Mouse (Mus musculus) forebrain, embryonic 14.5 days (tissue): Measurements from ENCODE around the gene Cox6a2. TPM values are rescaled to one million over a fixed set of nuclear protein-coding genes. Genes with fewer than 3 reads are reported as not detected.
"Not testable (repeated sequence)": the region's sequence is repeated elsewhere in the genome, so short reads cannot be mapped to it uniquely, and the experiment has no call there.

ENCODE experiments used
- ATAC-seq: fragments of 200-750 bp; cut with Nextera tagmentation; 2 replicates; pipeline ENCODE4 v1.8.0; 2017; ENCODE audit warnings: mild to moderate bottlenecking, moderate library complexity
- DNase-seq: peaks from one replicate; pipeline ENCODE4 v3.0.0-alpha.2; 2015; ENCODE audit warnings: low spot score
- H3K27ac ChIP-seq: fragments of 300-500 bp; sonication (generic); 2 replicates; pipeline ENCODE4 v1.5.1; 2014; ENCODE audit warnings: low read depth, mild to moderate bottlenecking, control low read depth, low read length, moderate library complexity
- H3K27me3 ChIP-seq: fragments of 300-500 bp; sonication (generic); replicated peaks from 2 replicates; pipeline ENCODE4 v1.6.1; 2014; ENCODE audit warnings: low read length, control low read depth, mixed read lengths; ENCODE audit not compliant: control insufficient read depth, insufficient read depth
- H3K36me3 ChIP-seq: fragments of 300-500 bp; sonication (generic); 2 replicates; pipeline ENCODE4 v1.6.1; 2014; ENCODE audit warnings: low read length, control low read depth; ENCODE audit not compliant: control insufficient read depth, insufficient read depth
- H3K4me1 ChIP-seq: fragments of 300-500 bp; sonication (generic); 2 replicates; pipeline ENCODE4 v1.6.1; 2014; ENCODE audit warnings: antibody characterized with exemption, low read length, control low read depth; ENCODE audit not compliant: control insufficient read depth, insufficient read depth
- H3K4me2 ChIP-seq: fragments of 300-500 bp; sonication (generic); 2 replicates; pipeline ENCODE4 v1.6.1; 2014; ENCODE audit warnings: mild to moderate bottlenecking, control low read depth, low read length
- H3K4me3 ChIP-seq: fragments of 300-500 bp; sonication (generic); 2 replicates; pipeline ENCODE4 v1.5.1; 2014; ENCODE audit warnings: low read depth, low read length, control low read depth
- H3K9ac ChIP-seq: fragments of 300-500 bp; sonication (generic); 2 replicates; pipeline ENCODE4 v1.6.1; 2014; ENCODE audit warnings: mild to moderate bottlenecking, low read length, control low read depth, moderate library complexity
- H3K9me3 ChIP-seq: fragments of 300-500 bp; sonication (generic); replicated peaks from 2 replicates; pipeline ENCODE4 v1.6.1; 2016; ENCODE audit warnings: low read length, control low read depth, mixed read lengths; ENCODE audit not compliant: control insufficient read depth
- WGBS: fragments of 180-500 bp; shearing (Covaris S2); extraction: QIAGEN DNeasy Blood & Tissue Kit; methylation state at CpG from one replicate; pipeline ENCODE4 v1.1.7; 2014; 5-methylcytosine and 5-hydroxymethylcytosine counted together
- polyA plus RNA-seq: library from polyadenylated mRNA; unstranded; fragments of >200 nt; fragmentation: Nextera tagmentation; extraction: Ambion mirVana; gene quantifications from 2 replicates; pipeline ENCODE4 v1.2.1, GENCODE M21; 2014

Gene Cox6a2
- polyA plus RNA-seq, 1 experiment from 2014 or later: 0.27 TPM

DNA sequence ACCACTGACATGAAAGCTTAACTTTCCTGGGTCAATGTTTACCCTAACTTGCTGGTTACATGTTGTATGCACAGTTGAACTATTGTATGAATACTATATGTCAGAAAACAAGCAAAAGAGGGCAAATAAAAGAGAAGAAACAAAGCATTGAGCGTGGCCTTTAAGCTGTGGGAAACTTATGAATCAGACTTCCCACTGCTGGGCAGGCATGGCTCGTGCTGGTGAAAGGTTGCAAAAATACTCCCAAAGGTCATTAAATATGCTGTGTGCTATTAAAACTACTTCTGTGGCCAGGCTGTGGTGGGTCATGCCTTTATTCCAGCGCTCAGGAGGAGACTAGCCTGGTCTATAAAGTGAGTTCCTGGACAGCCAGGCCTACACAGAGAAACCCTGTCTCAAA lies 36.2 kb downstream of the Cox6a2 start:
- H3K27ac ChIP-seq: no peak overlapping the region
- H3K4me2 ChIP-seq: no peak overlapping the region
- H3K9ac ChIP-seq: no peak overlapping the region
- no peak overlapping the region for H3K4me3 ChIP-seq
- H3K27me3 ChIP-seq: no peaks in the 10 kb centered on the region
- DNase-seq (no peak), ATAC-seq (no peak)
- no peaks in the 10 kb centered on the region for H3K4me1 ChIP-seq
- WGBS: 71% methylated on average over 3 of the region's 3 CpGs
- H3K36me3 ChIP-seq: no peaks in the 10 kb centered on the region
- H3K9me3 ChIP-seq: no peaks in the 10 kb centered on the region

DNA sequence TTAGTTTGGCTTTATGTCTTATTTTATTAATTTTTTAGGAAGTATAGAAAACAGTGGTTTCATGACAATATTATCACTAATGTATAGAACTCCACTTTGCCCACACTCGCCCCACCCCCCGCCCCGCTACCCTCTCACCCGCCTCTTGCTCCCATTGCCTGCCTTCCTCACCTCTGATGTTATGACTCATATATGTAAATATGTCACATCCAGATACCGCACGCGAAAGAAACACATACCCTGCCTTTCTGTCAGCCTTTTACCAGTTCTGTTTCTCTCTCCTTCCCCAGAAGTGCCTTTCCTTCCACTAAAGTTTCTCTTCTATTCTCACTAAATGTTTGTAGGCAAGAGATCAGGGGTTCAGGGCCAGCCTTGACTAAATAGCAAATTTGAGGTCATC lies 39.8 kb downstream of the Cox6a2 start:
- Histone ChIP-seq H3K4me1 (no peaks in the 10 kb centered on the region), H3K27ac (no peak overlapping the region), H3K27me3 (no peaks in the 10 kb centered on the region), H3K9ac (no peak overlapping the region), H3K4me3 (no peak overlapping the region), H3K4me2 (no peak overlapping the region), H3K9me3 (no peaks in the 10 kb centered on the region), H3K36me3 (no peaks in the 10 kb centered on the region)
- 94% methylated on average over 7 of the region's 7 CpGs for WGBS
- DNase-seq (no peak), ATAC-seq (no peak)

DNA sequence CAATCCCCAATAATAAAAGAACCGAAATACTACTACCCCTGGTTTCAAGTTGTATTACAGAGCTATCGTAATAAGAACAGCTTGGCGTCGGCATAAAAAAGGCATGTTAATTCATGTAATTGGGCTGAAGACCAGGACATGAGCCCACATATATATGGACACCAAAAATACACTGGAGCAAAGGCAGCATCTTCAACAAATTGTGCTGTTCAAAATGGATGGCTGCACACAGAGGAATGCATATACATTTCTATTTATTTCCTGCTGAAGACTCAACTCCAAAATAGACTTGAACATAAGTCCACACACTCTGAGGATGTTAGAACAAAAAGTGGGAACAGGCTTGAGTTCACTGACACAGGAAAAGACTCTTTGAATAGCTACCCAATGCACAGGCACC lies 42.2 kb downstream of the Cox6a2 start:
- H3K27me3 ChIP-seq: no peaks in the 10 kb centered on the region
- H3K9ac ChIP-seq: no peak overlapping the region
- H3K27ac ChIP-seq: no peak overlapping the region
- ATAC-seq (no peak), DNase-seq (no peak)
- WGBS: 96% methylated on average over 4 of the region's 4 CpGs
- no peaks in the 10 kb centered on the region for H3K4me1 ChIP-seq
- no peak overlapping the region for H3K4me3 ChIP-seq
- H3K9me3 ChIP-seq: no peaks in the 10 kb centered on the region
- no peaks in the 10 kb centered on the region for H3K36me3 ChIP-seq
- H3K4me2 ChIP-seq: no peak overlapping the region

DNA sequence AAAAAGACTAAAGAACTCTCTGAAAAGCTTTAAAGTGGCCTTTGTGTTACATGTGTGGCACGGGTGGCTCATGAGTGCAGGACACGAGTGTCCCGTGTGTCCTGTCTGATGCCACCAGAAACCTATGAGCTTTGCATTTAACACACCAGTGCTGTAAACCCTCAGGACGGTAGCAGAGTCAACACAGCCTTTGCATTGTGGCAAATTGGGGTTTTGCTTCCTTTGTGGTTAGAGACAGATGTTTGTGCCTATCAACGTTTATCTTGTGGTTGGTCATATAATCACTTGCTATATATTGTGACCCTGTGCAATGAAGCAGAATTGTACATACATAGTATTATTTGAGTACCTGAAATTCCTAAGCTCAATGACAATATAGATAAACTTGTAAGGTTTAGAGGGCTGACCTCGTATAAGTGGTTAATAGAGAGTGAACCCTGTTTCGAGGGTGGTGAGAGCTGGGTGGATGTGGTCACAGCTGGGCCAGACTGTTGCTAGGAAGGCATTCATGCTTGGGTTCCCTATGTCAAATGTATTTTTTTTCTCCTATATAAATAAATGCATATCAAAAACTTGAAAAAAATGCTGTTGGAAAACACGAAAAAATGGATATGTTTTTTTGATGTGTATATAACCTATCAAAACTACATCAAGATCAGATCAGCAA lies 47.4 kb downstream of the Cox6a2 start:
- DNase-seq, H3K9ac ChIP-seq, H3K27ac ChIP-seq, H3K4me2 ChIP-seq, H3K9me3 ChIP-seq, H3K27me3 ChIP-seq, H3K4me3 ChIP-seq, H3K36me3 ChIP-seq, H3K4me1 ChIP-seq, ATAC-seq: not testable (repeated sequence)
- WGBS: 82% methylated on average over 7 of the region's 8 CpGs

Other genes starting within 250 kb of the Cox6a2 start
- gene Fus, start 238.9 kb downstream of the Cox6a2 start, polyA plus RNA-seq: 55.9 and 60.1 TPM in 2 replicates
- 7.1 and 11.5 TPM in 2 replicates for gene Pycard, start 212.5 kb downstream of the Cox6a2 start, polyA plus RNA-seq
- not detected in 2 replicates for gene Trim72, start 202.4 kb downstream of the Cox6a2 start, polyA plus RNA-seq
- 0.22 and 0.41 TPM in 2 replicates for gene Itgam, start 143.7 kb downstream of the Cox6a2 start, polyA plus RNA-seq
- gene Gm49368, start 143.7 kb downstream of the Cox6a2 start, polyA plus RNA-seq: not detected in 2 replicates
- gene Itgax, start 76.8 kb downstream of the Cox6a2 start, polyA plus RNA-seq: 0.06 TPM in 1 of 2 replicates, not detected in the other
- not detected in 2 replicates for gene Itgad, start 52.0 kb downstream of the Cox6a2 start, polyA plus RNA-seq
- gene Armc5, start 31.0 kb upstream of the Cox6a2 start, polyA plus RNA-seq: 5.7 and 6.6 TPM in 2 replicates
- 8.3 and 9.0 TPM in 2 replicates for gene 9130023H24Rik, start 31.6 kb upstream of the Cox6a2 start, polyA plus RNA-seq
- 12.4 and 17.6 TPM in 2 replicates for gene Tgfb1i1, start 40.4 kb upstream of the Cox6a2 start, polyA plus RNA-seq
- gene Slc5a2, start 59.3 kb upstream of the Cox6a2 start, polyA plus RNA-seq: not detected in 2 replicates
- 9.9 and 11.3 TPM in 2 replicates for gene BC017158, start 91.8 kb upstream of the Cox6a2 start, polyA plus RNA-seq
- gene Rgs10, start 212.4 kb upstream of the Cox6a2 start, polyA plus RNA-seq: 21.8 and 22.5 TPM in 2 replicates